Mouse (Mus musculus) MN1 (cell line): ENCODE measurements around the gene Fgd2.
"Not testable (repeated sequence)": the region's sequence is repeated elsewhere in the genome, so short reads cannot be mapped to it uniquely, and the experiment has no call there.

Experiments used
- DNase-seq: peaks from one replicate; pipeline ENCODE4 v3.0.0-alpha.2; 2016; ENCODE audit warnings: low spot score

The Fgd2 gene

GRCm38 (mm10) chr17:29360761-29361221 lies at the start of gene Fgd2:
Fgd2 (plus strand) TSS chr17:29360914.
- DNase-seq: no peak

DNA sequence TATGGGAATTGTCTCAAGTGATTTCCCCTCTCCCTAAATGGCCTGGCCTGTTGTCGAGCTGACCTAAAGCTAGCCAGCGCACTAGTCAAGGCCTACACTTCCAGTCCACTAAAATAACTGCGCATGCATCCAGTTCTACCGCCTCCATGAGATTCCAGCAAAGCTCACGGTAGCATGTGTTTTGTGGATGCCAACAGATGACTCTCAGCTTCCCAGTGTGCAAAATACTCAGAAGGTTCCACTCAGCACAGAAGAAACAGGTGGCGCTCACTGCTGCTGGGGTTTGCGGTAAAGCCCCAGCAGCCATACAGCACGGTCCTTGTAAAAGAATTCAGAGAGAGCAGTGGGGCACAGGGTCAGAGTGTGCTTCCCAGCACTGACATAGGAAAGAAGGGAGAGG lies 49.1 kb upstream of the Fgd2 start:
- no peak for DNase-seq

DNA sequence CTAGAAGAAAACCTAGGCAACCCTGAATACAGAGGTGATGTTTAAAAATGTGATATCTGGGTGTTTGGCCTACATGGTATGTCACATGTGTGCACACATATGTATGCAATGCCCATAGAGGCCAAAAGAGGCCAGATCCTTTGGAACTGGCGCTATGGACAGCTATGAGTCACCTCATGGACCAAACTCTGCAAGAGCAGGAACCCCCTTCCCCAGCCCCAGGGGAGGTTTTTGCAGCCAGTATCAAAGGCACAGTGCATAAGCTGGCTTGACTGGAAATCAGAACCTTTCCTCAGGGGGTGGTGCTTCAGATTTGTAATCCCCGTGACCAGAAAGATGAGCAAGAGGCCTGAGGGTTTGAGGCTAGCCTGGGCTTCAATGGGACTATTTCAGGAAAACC lies 48.6 kb upstream of the Fgd2 start:
- DNase-seq: no peak

GRCm38 (mm10) chr17:29313300-29313699 lies 47.4 kb upstream of the Fgd2 start:
- DNase-seq: no peak

DNA sequence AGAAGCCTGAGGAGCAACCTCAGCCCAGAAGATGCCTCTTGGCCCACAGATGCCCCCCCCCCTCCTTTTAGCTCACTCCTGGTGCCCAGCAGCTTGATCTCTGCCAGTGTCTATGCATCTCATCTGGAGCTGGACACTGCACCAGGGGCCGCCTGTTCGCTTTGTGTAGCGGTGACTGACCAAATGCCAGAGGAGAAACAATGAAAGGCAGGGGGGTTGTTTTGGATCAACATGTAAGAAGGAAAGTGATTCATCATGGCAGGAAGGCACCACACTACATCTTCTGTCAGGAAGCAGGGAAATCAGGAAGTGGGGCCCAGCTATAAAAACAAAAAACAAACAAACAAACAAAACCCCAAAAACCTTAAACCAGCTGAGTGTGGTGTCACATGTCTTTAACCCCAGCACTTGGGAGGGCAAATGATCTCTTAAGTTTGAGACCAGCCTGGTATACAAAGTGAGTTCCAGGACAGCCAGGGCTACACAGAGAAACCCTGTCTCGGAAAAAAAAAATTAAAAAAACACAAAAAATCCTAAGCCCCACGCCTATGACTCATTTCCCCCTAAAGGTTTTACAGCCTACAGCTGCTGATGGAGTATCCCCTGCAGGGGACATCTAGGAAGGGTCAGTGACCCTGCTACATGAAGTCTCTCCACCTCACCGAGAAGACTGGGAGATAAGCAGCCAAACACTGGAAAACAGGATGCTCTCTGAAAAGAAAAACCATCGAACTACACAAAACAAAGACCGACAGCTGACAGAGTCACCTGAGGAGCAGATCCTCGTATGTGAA lies 44.8 kb upstream of the Fgd2 start:
- no peak for DNase-seq

DNA sequence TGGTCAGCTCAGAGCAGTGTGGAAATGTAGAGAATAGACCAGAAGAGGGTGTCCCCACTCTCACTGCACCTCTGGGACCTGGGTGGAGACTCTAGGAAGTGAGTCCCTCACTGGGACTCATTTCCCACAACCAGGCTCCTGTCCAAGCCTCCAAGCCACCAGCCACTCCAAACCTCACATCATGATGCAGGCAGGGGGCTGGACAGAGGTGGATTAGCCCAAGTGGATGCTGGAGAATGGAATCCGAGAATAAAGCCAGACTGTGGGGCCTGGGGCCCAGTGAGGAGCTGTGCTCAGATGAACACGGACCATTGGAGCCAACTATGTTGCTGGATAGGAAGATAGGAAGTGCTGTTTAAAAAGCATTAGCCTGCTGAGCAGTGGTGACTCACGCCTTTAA lies 43.8 kb upstream of the Fgd2 start:
- DNase-seq: no peak

GRCm38 (mm10) chr17:29317380-29317779 lies 43.3 kb upstream of the Fgd2 start, which contains the start of gene Pi16:
Pi16 (plus strand) TSS chr17:29317680.
- not testable (repeated sequence) for DNase-seq

DNA sequence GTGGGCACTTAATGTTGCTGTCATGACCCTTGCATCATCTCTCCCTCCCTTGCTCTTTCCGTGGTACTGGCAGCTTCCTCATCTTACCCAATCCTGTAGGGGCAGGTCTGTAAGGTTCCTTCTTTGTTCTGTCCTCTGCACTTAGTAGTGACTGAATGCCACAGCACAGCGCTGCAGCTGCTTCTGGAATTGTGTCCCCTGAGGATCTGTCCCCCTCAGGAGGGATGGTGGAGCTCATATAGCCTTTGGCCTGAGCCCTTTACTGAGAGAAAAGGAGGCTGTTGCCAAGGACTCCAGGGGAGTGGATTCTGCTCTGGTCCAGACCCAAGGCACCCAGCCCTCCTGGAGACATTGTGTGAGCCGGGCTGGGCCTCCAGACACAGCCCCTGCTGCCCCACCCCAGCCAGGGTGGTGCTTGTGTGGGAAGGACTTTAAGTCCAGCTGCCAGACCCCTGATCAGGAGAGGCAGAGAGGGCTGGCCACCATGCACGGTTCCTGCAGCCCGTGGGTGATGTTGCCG lies 41.9 kb upstream of the Fgd2 start:
- peak; percentile 79 for DNase-seq

- no peak for DNase-seq
Measured at GRCm38 (mm10) chr17:29319476-29319875, 41.2 kb upstream of the Fgd2 start.

DNA sequence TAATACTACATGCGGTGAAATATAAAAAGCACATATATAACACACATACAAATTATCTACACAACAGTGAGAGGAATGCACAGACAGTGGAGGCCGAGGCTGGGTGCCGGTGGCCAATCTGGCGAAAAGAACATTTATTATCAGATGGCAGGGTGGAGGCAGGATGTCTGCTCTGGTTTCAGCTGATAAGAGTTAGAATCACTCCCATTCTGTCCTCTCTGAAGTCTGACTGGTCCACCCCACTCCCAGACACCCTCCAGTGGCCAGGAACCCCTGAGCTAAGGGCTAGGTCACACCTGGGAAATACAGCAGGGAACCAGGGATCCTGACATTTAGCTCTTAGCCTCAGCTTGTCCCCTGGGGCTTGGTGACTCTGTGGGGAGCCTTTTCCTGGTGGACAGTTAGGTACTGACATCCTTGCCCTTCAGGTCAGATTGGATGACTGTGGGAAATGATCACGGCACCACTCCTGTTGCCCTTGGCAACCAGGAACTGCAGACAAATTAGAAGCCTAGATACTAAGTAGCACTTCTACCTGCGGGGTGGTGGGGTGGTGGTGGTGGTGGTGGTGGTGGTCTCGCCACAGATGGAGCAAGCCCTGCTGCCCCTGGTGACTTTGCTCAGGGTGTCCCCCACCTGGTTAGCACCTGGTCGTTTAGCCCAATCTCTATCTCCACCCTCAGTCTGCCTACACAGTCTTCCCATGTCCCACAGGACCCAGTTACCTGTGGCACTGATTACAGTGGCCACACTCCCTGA lies 40.7 kb upstream of the Fgd2 start:
- DNase-seq: peak; percentile 52

GRCm38 (mm10) chr17:29321765-29322602 lies 38.7 kb upstream of the Fgd2 start:
- DNase-seq: no peak

GRCm38 (mm10) chr17:29322603-29322962 lies 38.1 kb upstream of the Fgd2 start:
- no peak for DNase-seq

DNA sequence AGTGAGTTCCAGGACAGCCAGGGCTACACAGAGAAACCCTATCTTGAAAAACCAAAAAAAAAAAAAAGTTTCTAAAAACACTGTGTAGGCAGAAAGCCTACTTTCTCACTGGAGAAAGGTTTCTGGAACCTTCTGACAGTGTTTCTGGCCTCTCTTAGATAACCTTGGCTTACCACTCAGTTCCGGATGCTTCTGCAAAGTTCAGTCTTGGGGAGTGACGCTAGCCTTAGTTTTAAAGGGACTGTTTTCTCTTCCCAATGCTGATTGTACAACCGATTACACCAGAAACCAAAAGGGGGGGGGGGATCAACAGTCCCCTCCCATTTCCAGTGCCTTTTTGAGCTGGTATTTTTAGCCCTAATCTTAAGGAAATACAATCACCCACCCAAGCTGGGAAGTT lies 37.1 kb upstream of the Fgd2 start:
- no peak for DNase-seq

- DNase-seq: no peak
Measured at GRCm38 (mm10) chr17:29325831-29326230, 34.9 kb upstream of the Fgd2 start.

GRCm38 (mm10) chr17:29326531-29327529 lies 33.9 kb upstream of the Fgd2 start:
- no peak for DNase-seq

DNA sequence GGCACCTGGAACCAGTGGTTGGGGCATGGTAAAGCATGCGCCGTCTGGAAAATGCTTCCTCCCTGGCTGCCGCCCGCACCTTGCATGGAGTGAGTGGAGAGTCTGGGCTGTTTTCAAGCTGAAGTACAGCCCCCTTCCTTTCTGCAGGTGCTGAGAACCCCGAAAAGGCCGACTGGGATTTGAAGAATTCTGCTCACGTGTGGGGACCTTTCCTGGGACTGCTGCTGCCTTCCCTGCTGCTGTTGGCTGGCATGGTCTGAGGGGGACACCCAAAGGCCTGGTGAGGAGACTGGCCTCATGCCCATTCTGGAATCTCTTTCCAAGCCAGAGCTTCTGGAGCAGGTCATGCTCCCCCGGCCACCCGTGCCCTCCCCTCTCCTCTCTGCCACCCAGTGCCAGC lies 33.0 kb upstream of the Fgd2 start:
- no peak for DNase-seq

GRCm38 (mm10) chr17:29330221-29330620 lies 30.5 kb upstream of the Fgd2 start:
- DNase-seq: no peak

- peak; percentile 91 for DNase-seq
Measured at GRCm38 (mm10) chr17:29330671-29331410, 29.9 kb upstream of the Fgd2 start.

DNA sequence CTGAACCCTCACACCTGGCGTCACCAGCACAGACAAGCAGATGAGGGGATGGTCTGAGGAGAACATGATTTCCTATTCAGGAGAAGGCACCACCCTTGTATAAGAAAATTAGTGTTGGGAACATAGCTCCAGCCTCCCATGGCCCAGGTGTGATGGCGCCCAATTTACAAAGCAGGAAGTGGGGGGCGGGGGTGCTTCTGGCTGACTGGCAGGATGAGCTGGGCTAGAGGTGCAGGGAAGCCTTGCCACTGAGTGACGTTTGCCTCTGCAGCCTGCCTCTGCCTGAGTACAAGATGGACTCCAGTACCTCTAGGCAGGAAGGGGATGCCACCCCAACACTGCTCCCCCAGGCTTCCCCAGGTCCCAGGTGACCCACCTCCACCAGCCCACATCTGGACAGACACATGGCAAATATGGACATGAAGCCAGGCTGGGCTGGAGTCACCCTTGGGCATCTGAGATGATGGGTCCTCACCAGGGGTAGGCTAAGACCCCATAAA lies 28.5 kb upstream of the Fgd2 start:
- no peak for DNase-seq
